Mouse (Mus musculus) limb, embryonic 10.5 days (tissue): Measurements from ENCODE around the gene Nphp1. TPM values are rescaled to one million over a fixed set of nuclear protein-coding genes. Genes with fewer than 3 reads are reported as not detected.

Experiments used
- DNase-seq: peaks from one replicate; pipeline ENCODE4 v3.0.0-alpha.2; 2017; ENCODE audit warnings: low spot score
- H3K27ac ChIP-seq: fragments of 300-500 bp; sonication (generic); 2 replicates; pipeline ENCODE4 v1.5.1; 2016; ENCODE audit warnings: mild to moderate bottlenecking
- H3K27me3 ChIP-seq: fragments of 300-500 bp; sonication (generic); 2 replicates; pipeline ENCODE4 v1.6.1; 2016; ENCODE audit warnings: low read depth, mild to moderate bottlenecking; ENCODE audit not compliant: poor library complexity, severe bottlenecking
- H3K36me3 ChIP-seq: fragments of 300-500 bp; sonication (generic); 2 replicates; pipeline ENCODE4 v1.6.1; 2016; ENCODE audit warnings: mild to moderate bottlenecking, moderate library complexity
- H3K4me1 ChIP-seq: fragments of 300-500 bp; sonication (generic); 2 replicates; pipeline ENCODE4 v1.6.1; 2016
- H3K4me3 ChIP-seq: fragments of 300-500 bp; sonication (generic); 2 replicates; pipeline ENCODE4 v1.5.1; 2016; ENCODE audit warnings: mild to moderate bottlenecking, moderate library complexity
- H3K9me3 ChIP-seq: fragments of 300-500 bp; sonication (generic); replicated peaks from 2 replicates; pipeline ENCODE4 v1.6.1; 2016; ENCODE audit warnings: mild to moderate bottlenecking
- WGBS: fragments of 180-500 bp; shearing (Covaris S2); methylation state at CpG from one replicate; pipeline ENCODE4 v1.1.7; 2016; 5-methylcytosine and 5-hydroxymethylcytosine counted together
- polyA plus RNA-seq: library from polyadenylated mRNA; unstranded; fragments of >200 nt; fragmentation: Nextera tagmentation; extraction: Ambion mirVana; gene quantifications from 2 replicates; pipeline ENCODE4 v1.2.1, GENCODE M21; 2016

Nphp1 gene
- 36.4 and 43.6 TPM in 2 replicates for polyA plus RNA-seq

GRCm38 (mm10) chr2:127788440-127789116 lies at the start of gene Nphp1:
Nphp1 (minus strand) TSS chr2:127788897.
- under 1% methylated on average over 40 of the region's 40 CpGs for WGBS
- no peaks in the 10 kb centered on the region for H3K36me3 ChIP-seq
- peak within 1 kb of the TSS; percentile 80 for H3K4me3 ChIP-seq
- H3K27ac ChIP-seq, result peak within 1 kb of the TSS; percentile 90
- H3K4me1 ChIP-seq, result peaks cover 33% of the 10 kb centered on the region
- no peaks in the 10 kb centered on the region for H3K9me3 ChIP-seq
- H3K27me3 ChIP-seq, result no peaks in the 10 kb centered on the region
- DNase-seq, result peak; percentile 90

- peaks cover 17% of the 10 kb centered on the region for H3K27me3 ChIP-seq
- H3K27ac ChIP-seq, result no peak overlapping the region
- H3K36me3 ChIP-seq, result peaks cover 21% of the 10 kb centered on the region
- no peak for DNase-seq
- WGBS, result 29% methylated on average over 2 of the region's 2 CpGs
- no peaks in the 10 kb centered on the region for H3K9me3 ChIP-seq
- no peak overlapping the region for H3K4me3 ChIP-seq
- peaks cover 12% of the 10 kb centered on the region for H3K4me1 ChIP-seq
Observed at GRCm38 (mm10) chr2:127832833-127833190, 44.1 kb upstream of the Nphp1 start.

GRCm38 (mm10) chr2:127832103-127832832 lies 43.6 kb upstream of the Nphp1 start:
- H3K4me1 ChIP-seq, result peaks cover 12% of the 10 kb centered on the region
- H3K9me3 ChIP-seq, result no peaks in the 10 kb centered on the region
- peaks cover 12% of the 10 kb centered on the region; the same call in 1 of the 2 replicates for H3K27me3 ChIP-seq
- H3K36me3 ChIP-seq, result peaks cover 26% of the 10 kb centered on the region
- H3K27ac ChIP-seq, result peak overlapping the region; percentile 85; the same call in 1 of the 2 replicates
- H3K4me3 ChIP-seq, result peak overlapping the region; percentile 76
- 48% methylated on average over 11 of the region's 11 CpGs for WGBS
- DNase-seq, result peak; percentile 39

GRCm38 (mm10) chr2:127831401-127832102 lies 42.9 kb upstream of the Nphp1 start, which contains the start of gene Bub1:
Bub1 (minus strand) TSS chr2:127831865.
- Histone ChIP-seq H3K4me3 (peak within 1 kb of the TSS; percentile 76), H3K4me1 (peaks cover 12% of the 10 kb centered on the region), H3K36me3 (peaks cover 34% of the 10 kb centered on the region), H3K27me3 (0 out of 2 replicates have a peak, but pooled peaks cover 7% of the 10 kb centered on the region), H3K27ac (peak within 1 kb of the TSS; percentile 85), H3K9me3 (no peaks in the 10 kb centered on the region)
- under 1% methylated on average over 56 of the region's 56 CpGs for WGBS
- peak; percentile 98 for DNase-seq

- peak; percentile 87 for DNase-seq
- Histone ChIP-seq H3K4me3 (peak within 1 kb of the TSS; percentile 75), H3K9me3 (no peaks in the 10 kb centered on the region), H3K27me3 (no peaks in the 10 kb centered on the region), H3K27ac (peak within 1 kb of the TSS; percentile 92), H3K36me3 (no peaks in the 10 kb centered on the region), H3K4me1 (peaks cover 33% of the 10 kb centered on the region)
- 3% methylated on average over 37 of the region's 37 CpGs for WGBS
Observed at GRCm38 (mm10) chr2:127791919-127792603, 3.4 kb upstream of the Nphp1 start, which contains the start of gene Mtln. Mtln (minus strand) TSS chr2:127792488.

- Histone ChIP-seq H3K27me3 (no peaks in the 10 kb centered on the region), H3K27ac (peak overlapping the region; percentile 90; the same call in 1 of the 2 replicates), H3K4me1 (peaks cover 33% of the 10 kb centered on the region), H3K4me3 (peak overlapping the region; percentile 80), H3K9me3 (no peaks in the 10 kb centered on the region), H3K36me3 (no peaks in the 10 kb centered on the region)
- DNase-seq, result no peak
- WGBS, result 28% methylated on average over 9 of the region's 9 CpGs
Observed at GRCm38 (mm10) chr2:127789651-127790270, 1.1 kb upstream of the Nphp1 start.

GRCm38 (mm10) chr2:127789138-127789537 lies 441 bp upstream of the Nphp1 start:
- Histone ChIP-seq H3K36me3 (no peaks in the 10 kb centered on the region), H3K27me3 (no peaks in the 10 kb centered on the region), H3K9me3 (no peaks in the 10 kb centered on the region), H3K4me3 (peak overlapping the region; percentile 80), H3K4me1 (peaks cover 33% of the 10 kb centered on the region), H3K27ac (peak overlapping the region; percentile 90)
- DNase-seq, result no peak
- 7% methylated on average over 11 of the region's 11 CpGs for WGBS

- H3K4me1 ChIP-seq, result peaks cover 33% of the 10 kb centered on the region
- no peaks in the 10 kb centered on the region for H3K27me3 ChIP-seq
- no peak for DNase-seq
- no peaks in the 10 kb centered on the region for H3K9me3 ChIP-seq
- 95% methylated on average over 5 of the region's 5 CpGs for WGBS
- no peaks in the 10 kb centered on the region for H3K36me3 ChIP-seq
- no peak overlapping the region for H3K4me3 ChIP-seq
- no peak overlapping the region for H3K27ac ChIP-seq
Observed at GRCm38 (mm10) chr2:127787226-127787625, 1.5 kb downstream of the Nphp1 start.

- H3K27me3 ChIP-seq, result no peaks in the 10 kb centered on the region
- no peaks in the 10 kb centered on the region for H3K4me1 ChIP-seq
- no peak overlapping the region for H3K4me3 ChIP-seq
- WGBS, result 88% methylated on average over 5 of the region's 5 CpGs
- no peaks in the 10 kb centered on the region for H3K9me3 ChIP-seq
- peaks cover 38% of the 10 kb centered on the region for H3K36me3 ChIP-seq
- DNase-seq, result no peak
- no peak overlapping the region for H3K27ac ChIP-seq
Observed at GRCm38 (mm10) chr2:127778451-127778850, 10.2 kb downstream of the Nphp1 start.

- Histone ChIP-seq H3K4me1 (no peaks in the 10 kb centered on the region), H3K36me3 (peaks cover 63% of the 10 kb centered on the region), H3K27me3 (no peaks in the 10 kb centered on the region), H3K4me3 (no peak overlapping the region), H3K9me3 (no peaks in the 10 kb centered on the region), H3K27ac (no peak overlapping the region)
- DNase-seq, result no peak
- 91% methylated on average over 3 of the region's 3 CpGs for WGBS
Observed at GRCm38 (mm10) chr2:127775013-127775412, 13.7 kb downstream of the Nphp1 start.

GRCm38 (mm10) chr2:127774578-127774941 lies 14.1 kb downstream of the Nphp1 start:
- Histone ChIP-seq H3K9me3 (no peaks in the 10 kb centered on the region), H3K27ac (no peak overlapping the region), H3K4me3 (no peak overlapping the region), H3K4me1 (no peaks in the 10 kb centered on the region), H3K36me3 (peaks cover 68% of the 10 kb centered on the region), H3K27me3 (no peaks in the 10 kb centered on the region)
- WGBS, result 45% methylated on average over 1 of the region's 1 CpGs
- DNase-seq, result no peak

- Histone ChIP-seq H3K9me3 (no peaks in the 10 kb centered on the region), H3K27ac (no peak overlapping the region), H3K27me3 (no peaks in the 10 kb centered on the region), H3K4me1 (no peaks in the 10 kb centered on the region), H3K36me3 (peaks cover 69% of the 10 kb centered on the region), H3K4me3 (no peak overlapping the region)
- DNase-seq, result no peak
- 64% methylated on average over 15 of the region's 15 CpGs for WGBS
Observed at GRCm38 (mm10) chr2:127773938-127774577, 14.6 kb downstream of the Nphp1 start.
